Mouse (Mus musculus): ENCODE measurements around the gene Olfr25. TPM values are rescaled to one million over a fixed set of nuclear protein-coding genes. Genes with fewer than 3 reads are reported as not detected.

Olfr25 gene
- not detected in 2 replicates for polyA plus RNA-seq (2012; rRNA removed)

DNA sequence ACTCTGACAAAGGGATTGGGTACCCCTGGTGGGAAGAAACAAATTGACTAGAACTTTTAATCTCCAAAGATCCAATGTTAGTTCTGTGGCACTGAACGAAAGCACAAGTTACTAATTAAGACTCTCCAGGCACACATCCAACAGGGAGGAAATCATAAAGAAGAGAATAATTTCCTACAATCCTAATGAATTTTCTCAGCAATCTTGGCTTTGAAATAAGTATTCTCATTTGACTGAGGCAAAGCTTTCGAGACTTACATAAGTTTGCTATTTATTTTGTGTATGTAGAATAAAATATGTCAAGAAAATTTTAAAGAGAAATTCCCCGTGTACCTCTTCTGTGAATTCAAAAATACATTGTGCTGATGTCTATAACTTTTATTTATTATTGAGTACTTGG, at the start of gene Olfr25:
Olfr25 (plus strand) TSS at position 301 of the 400 bp plus-strand sequence.
- DNase-seq (ENCODE audit: low read depth): no peak

DNA sequence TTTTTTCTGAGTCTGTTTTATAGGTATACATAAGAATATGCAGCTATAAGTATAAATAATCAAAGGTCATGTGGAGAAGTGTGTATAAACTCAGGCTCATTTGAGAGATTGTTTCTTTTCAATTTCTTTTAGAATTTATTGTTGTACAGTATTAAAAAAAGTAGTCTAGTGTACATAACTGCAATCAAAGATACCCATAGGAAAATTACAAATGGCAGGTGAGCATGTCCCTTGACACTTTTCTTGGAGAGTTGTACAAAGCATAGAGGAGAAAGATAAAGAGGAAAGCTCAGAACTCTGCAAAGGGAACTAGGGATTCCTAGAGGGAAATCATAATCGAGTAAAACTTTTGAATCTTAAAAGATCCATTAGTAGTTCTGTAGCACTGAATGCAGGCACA, 38.1 kb upstream of the Olfr25 start, which contains the start of gene Olfr896-ps1:
Olfr896-ps1 (plus strand) TSS at position 301 of the 400 bp plus-strand sequence.
- no peak for DNase-seq (ENCODE audit: low read depth)

DNA sequence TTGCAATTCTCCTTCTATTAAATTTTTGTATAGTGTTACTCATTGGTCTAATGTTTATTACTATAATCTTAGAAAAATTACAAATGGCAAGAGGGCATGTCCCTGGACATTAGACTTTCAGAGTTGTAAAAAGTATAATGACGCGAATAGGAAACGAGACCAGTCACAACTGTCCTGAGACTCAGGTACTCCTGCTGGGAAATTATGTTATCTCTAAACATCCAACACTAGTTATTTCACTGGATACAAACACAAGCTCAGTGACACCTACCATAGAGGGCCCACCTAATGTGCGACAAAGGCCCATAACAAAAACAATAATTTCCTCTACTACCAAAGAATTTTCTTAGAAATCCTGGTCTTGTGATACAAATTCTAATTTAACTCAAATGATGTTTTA, 19.3 kb downstream of the Olfr25 start, which contains the start of gene Olfr898:
Olfr898 (plus strand) TSS at position 301 of the 400 bp plus-strand sequence.
- no peak for DNase-seq (ENCODE audit: low read depth)

DNA sequence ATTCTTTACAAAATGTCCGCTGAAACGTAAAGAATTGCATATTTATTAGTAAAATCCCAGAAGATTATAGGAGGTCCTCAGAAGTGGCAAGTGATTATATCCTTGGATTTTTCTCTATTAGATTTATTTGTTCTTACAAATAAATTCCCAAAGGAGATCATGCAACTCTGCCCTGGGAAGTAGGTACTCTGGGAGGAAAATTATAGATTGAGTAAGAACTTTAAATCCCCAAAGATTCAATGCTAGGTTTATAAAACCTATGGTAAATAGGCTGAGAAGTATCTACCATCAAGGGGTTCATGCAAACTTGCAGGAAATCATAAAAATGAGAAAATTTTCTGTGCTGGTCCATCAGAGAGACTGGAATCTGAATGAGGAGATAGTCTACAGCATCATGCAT, 37.7 kb downstream of the Olfr25 start, which contains the start of gene Olfr250:
Olfr250 (plus strand) TSS at position 301 of the 400 bp plus-strand sequence.
- no peak for DNase-seq (ENCODE audit: low read depth)

DNA sequence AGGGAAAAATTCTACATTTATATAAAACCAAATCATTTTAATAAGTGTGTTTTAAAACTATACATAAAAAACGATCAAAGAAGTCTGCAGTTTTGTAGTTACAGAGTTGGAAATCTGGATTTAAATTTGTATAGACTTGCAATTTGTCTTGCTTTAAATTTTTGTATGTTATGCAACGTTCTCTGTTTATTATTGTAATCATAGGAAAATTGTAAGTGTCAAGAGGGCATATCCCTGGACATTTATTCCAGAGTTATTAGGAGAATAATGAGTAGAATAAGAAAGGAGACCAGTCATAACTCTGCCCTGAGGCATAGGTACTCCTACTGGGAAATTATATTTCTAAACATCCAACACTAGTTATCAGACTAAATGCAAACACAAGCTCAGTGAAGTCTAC, 47.9 kb downstream of the Olfr25 start, which contains the start of gene Olfr251:
Olfr251 (plus strand) TSS at position 301 of the 400 bp plus-strand sequence.
- no peak for DNase-seq (ENCODE audit: low read depth)

Other genes starting within 250 kb of the Olfr25 start
- gene Olfr887, start 245.0 kb upstream of the Olfr25 start, polyA plus RNA-seq (2012; rRNA removed): not detected in 2 replicates
- not detected in 2 replicates for gene Olfr888, start 220.9 kb upstream of the Olfr25 start, polyA plus RNA-seq (2012; rRNA removed)
- gene Olfr889, start 213.9 kb upstream of the Olfr25 start, polyA plus RNA-seq (2012; rRNA removed): not detected in 2 replicates
- gene Olfr890, start 186.5 kb upstream of the Olfr25 start, polyA plus RNA-seq (2012; rRNA removed): not detected in 2 replicates
- gene Olfr891, start 148.2 kb upstream of the Olfr25 start, polyA plus RNA-seq (2012; rRNA removed): not detected in 2 replicates
- gene Olfr893, start 120.7 kb upstream of the Olfr25 start, polyA plus RNA-seq (2012; rRNA removed): not detected in 2 replicates
- not detected in 2 replicates for gene Olfr894, start 111.0 kb upstream of the Olfr25 start, polyA plus RNA-seq (2012; rRNA removed)
- gene Olfr143, start 76.3 kb upstream of the Olfr25 start, polyA plus RNA-seq (2012; rRNA removed): not detected in 2 replicates
- gene Olfr895, start 61.2 kb upstream of the Olfr25 start, polyA plus RNA-seq (2012; rRNA removed): not detected in 2 replicates
- gene Olfr896-ps1, start 38.0 kb upstream of the Olfr25 start, polyA plus RNA-seq (2012; rRNA removed): not detected in 2 replicates
- gene Olfr898, start 19.4 kb downstream of the Olfr25 start, polyA plus RNA-seq (2012; rRNA removed): not detected in 2 replicates
- not detected in 2 replicates for gene Olfr250, start 37.8 kb downstream of the Olfr25 start, polyA plus RNA-seq (2012; rRNA removed)
- gene Olfr251, start 48.0 kb downstream of the Olfr25 start, polyA plus RNA-seq (2012; rRNA removed): not detected in 2 replicates
- gene Olfr147, start 72.6 kb downstream of the Olfr25 start, polyA plus RNA-seq (2012; rRNA removed): not detected in 2 replicates
- gene Olfr901, start 100.4 kb downstream of the Olfr25 start, polyA plus RNA-seq (2012; rRNA removed): not detected in 2 replicates
- not detected in 2 replicates for gene Olfr902, start 118.6 kb downstream of the Olfr25 start, polyA plus RNA-seq (2012; rRNA removed)
- gene Olfr904, start 134.1 kb downstream of the Olfr25 start, polyA plus RNA-seq (2012; rRNA removed): not detected in 2 replicates
- gene Olfr905, start 142.0 kb downstream of the Olfr25 start, polyA plus RNA-seq (2012; rRNA removed): not detected in 2 replicates
- gene Olfr906, start 158.0 kb downstream of the Olfr25 start, polyA plus RNA-seq (2012; rRNA removed): not detected in 2 replicates
- gene Olfr907, start 166.7 kb downstream of the Olfr25 start, polyA plus RNA-seq (2012; rRNA removed): not detected in 2 replicates
- gene Olfr911-ps1, start 192.5 kb downstream of the Olfr25 start, polyA plus RNA-seq (2012; rRNA removed): not detected in 2 replicates
- gene Olfr910, start 208.8 kb downstream of the Olfr25 start, polyA plus RNA-seq (2012; rRNA removed): not detected in 2 replicates